Mouse (Mus musculus): ENCODE results near the gene Pde4d. TPM values are rescaled to one million over a fixed set of nuclear protein-coding genes. Genes with fewer than 3 reads are reported as not detected.

Pde4d gene
- polyA plus RNA-seq, 1 experiment, result 34.7 TPM

DNA sequence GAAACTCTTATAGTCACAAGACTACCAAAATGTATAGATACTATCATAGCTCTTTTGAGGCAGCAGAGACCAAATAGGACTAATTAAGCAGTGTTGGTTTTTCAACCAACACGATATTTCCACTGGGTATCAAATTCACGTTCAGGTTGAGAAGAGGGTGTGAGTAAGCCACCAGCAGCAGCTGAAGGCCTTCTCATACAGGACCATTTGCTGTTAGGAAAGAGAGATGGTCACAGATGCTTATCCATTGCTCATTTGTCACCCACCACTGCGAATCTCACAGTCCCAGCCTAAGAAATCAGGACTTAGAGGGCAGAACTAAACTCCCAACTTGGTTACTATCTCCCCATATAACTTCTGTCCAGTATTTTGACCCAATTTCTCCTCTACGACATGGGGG lies 1338.9 kb downstream of the Pde4d start:
- TF ChIP-seq CTCF (IDR thresholded peaks at IDR 0.05; ENCODE audit: extremely low read depth, insufficient read depth, low read length), result no peak
- no peak for TF ChIP-seq POLR2A (IDR thresholded peaks at IDR 0.05; ENCODE audit: extremely low read depth, insufficient read depth, low read length)
- Histone ChIP-seq H3K27ac (ENCODE audit: insufficient read depth, low read length) (no peak overlapping the region), H3K4me3 (ENCODE audit: insufficient read depth, low read length) (no peak overlapping the region)

DNA sequence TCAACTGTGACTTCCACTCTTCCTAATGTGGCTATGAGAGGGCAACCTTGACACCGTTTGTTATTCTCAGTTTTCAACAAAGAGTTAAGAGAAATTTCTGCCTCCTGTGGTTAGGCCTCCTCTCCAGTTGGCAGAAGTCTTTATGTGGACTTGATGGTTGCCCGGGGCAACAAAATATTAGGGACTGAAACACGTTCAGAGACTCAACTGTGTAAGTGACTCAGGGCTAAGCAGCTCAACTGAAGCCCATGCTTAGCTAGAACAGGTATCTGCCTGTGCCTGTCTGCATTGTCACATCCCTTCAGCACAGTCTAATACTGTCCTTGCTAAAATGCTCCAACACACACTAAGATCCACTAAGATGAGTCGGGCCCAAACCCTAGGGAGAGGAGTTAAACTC lies 1339.4 kb downstream of the Pde4d start:
- Histone ChIP-seq H3K4me1 (ENCODE audit: control insufficient read depth, insufficient read depth, low read length) (no peaks in the 10 kb centered on the region; the same call in 1 of the 2 replicates), H3K4me3 (ENCODE audit: insufficient read depth, low read length) (no peak overlapping the region), H3K27ac (ENCODE audit: insufficient read depth, low read length) (no peak overlapping the region)
- TF ChIP-seq POLR2A (IDR thresholded peaks at IDR 0.05; ENCODE audit: extremely low read depth, insufficient read depth, low read length), result no peak
- no peak for TF ChIP-seq CTCF (IDR thresholded peaks at IDR 0.05; ENCODE audit: extremely low read depth, insufficient read depth, low read length)

More for the DNA sequence above, 1338.9 kb downstream of the Pde4d start:
- no peaks in the 10 kb centered on the region; the same call in 1 of the 2 replicates for H3K4me1 ChIP-seq (ENCODE audit: control insufficient read depth, insufficient read depth, low read length)

DNA sequence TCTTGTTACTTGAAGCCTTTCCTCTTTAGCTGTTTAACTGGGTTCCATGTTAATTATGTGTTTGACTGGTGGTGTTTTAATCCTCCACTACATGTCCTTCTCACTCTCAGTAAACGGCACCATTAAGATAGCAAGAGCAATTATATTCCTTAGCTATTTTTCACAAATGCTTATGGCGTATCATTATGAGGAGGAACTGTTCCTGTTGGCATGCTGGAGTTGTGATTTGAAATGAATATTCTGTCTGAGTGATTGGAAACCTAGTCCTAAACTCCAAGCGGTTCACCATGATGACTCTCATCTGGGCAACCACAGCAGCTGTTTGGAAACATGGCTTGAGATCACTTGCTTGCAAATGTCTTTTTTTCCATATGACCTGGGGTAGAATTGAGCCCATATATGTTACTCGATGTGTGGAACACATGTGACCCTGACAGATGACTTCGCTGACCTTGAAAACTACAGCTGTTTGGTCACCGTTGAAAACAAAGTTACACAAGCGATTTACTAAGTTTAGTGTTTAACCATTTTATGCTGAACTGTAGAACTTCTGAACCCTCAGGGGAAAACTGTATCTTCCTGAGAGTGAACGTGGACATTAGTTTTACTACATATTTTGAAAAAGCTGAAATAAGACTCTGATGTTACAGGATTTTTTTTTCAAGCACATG lies 1340.4 kb downstream of the Pde4d start:
- no peak overlapping the region for H3K27ac ChIP-seq (ENCODE audit: insufficient read depth, low read length)
- no peaks in the 10 kb centered on the region; the same call in 1 of the 2 replicates for H3K4me1 ChIP-seq (ENCODE audit: control insufficient read depth, insufficient read depth, low read length)
- TF ChIP-seq CTCF (IDR thresholded peaks at IDR 0.05; ENCODE audit: extremely low read depth, insufficient read depth, low read length), result no peak
- H3K4me3 ChIP-seq (ENCODE audit: insufficient read depth, low read length), result no peak overlapping the region

DNA sequence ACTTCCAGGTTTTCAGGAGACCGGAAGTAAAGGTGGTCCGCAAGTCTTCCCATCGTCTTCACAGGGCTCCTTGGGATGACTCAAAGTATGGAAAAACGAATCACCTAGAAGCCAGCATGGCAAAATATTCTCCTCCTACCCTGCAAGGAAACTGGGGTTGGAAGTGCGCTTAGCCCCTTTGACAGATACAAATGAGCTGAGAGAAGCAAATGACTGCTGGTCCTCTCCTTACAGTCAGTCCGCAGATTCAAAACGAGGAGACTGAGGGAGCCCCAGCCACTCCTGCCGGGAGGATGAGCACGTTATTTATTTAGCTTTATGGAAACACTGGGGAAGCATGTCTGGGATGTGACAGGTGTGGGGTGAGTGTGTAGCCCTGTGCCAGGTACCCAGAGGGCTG lies 1344.2 kb downstream of the Pde4d start:
- H3K4me1 ChIP-seq (ENCODE audit: control insufficient read depth, insufficient read depth, low read length), result no peaks in the 10 kb centered on the region; the same call in 1 of the 2 replicates
- no peak for TF ChIP-seq CTCF (IDR thresholded peaks at IDR 0.05; ENCODE audit: extremely low read depth, insufficient read depth, low read length)
- no peak for TF ChIP-seq POLR2A (IDR thresholded peaks at IDR 0.05; ENCODE audit: extremely low read depth, insufficient read depth, low read length)
- H3K4me3 ChIP-seq (ENCODE audit: insufficient read depth, low read length), result no peak overlapping the region
- no peak overlapping the region for H3K27ac ChIP-seq (ENCODE audit: insufficient read depth, low read length)

DNA sequence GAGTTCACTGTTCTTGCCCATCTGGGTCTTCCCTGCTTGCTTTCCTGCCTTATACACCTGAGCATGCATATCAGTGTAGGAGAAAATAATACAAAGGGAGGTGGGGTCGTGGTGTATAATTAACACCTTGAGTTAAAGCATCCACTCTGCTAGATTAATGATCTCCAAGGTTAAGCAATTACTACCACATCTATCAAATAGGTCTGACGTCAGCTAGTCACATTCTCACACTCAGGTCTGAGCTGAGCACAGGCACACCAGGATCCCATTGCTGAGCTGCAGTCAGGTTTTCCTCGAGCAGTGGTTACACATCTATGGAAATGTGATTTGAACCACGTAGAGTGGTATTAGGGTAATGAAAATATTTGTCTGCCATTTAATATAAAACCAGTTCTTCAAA lies 1348.9 kb downstream of the Pde4d start:
- TF ChIP-seq POLR2A (IDR thresholded peaks at IDR 0.05; ENCODE audit: extremely low read depth, insufficient read depth, low read length) (no peak), CTCF (IDR thresholded peaks at IDR 0.05; ENCODE audit: extremely low read depth, insufficient read depth, low read length) (no peak)
- Histone ChIP-seq H3K4me1 (ENCODE audit: control insufficient read depth, insufficient read depth, low read length) (no peaks in the 10 kb centered on the region), H3K4me3 (ENCODE audit: insufficient read depth, low read length) (no peak overlapping the region), H3K27ac (ENCODE audit: insufficient read depth, low read length) (no peak overlapping the region)

DNA sequence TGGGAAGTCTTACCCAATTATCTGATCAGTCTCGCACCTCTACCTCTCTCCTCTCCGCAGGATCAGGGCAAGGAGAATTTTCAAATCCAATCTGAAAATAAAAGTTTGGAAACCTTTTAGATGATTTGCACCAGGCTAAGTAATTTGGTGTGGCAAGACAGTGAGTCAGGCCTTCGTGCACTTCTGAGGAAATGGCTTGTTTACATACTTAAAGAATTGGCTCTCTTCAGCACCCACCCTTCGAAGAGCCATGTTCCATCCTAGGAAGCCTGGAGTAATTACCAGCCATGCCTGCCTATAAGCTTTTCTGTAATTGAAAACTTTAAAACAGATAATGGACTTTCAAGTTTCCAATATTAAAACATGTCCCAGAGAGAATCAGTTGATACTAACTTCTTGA lies 1352.5 kb downstream of the Pde4d start:
- no peaks in the 10 kb centered on the region for H3K4me1 ChIP-seq (ENCODE audit: control insufficient read depth, insufficient read depth, low read length)
- no peak for TF ChIP-seq POLR2A (IDR thresholded peaks at IDR 0.05; ENCODE audit: extremely low read depth, insufficient read depth, low read length)
- no peak for TF ChIP-seq CTCF (IDR thresholded peaks at IDR 0.05; ENCODE audit: extremely low read depth, insufficient read depth, low read length)
- no peak overlapping the region for H3K27ac ChIP-seq (ENCODE audit: insufficient read depth, low read length)
- H3K4me3 ChIP-seq (ENCODE audit: insufficient read depth, low read length), result no peak overlapping the region

DNA sequence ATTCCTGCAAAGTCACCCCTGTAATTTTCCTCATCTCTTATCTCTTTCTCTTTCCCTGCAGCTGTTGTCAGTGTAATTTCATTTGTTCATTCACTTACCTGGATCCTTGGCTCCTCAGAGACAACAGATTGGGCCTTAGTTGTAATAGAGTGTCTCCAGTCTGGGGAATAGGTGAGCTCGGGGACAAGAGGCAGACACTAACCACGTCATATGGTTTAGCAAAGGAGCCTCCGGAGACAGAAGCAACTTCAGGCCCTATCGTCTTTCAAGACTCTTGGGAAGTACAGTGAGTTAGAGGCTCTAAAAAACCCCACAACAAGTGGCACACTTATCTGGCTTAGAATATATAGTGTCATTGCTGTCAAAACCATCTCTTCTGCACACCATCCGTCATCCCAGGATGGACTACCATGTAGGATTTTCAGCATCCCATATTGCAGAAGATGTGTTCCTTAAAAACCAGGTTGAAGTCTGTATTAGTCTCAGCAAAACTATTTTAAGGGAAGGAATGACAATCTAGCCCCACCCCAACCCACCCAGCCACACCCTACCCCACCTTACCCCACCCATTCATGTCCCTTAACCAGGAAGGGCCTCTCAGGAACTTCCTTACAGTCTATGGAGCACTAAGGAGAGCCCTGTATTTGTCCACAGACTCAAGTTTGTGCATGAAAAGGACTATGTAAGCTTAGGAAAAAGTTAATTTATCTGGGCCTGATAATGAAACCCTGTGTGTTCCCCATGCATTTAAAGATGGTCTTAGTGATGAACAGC lies 1356.6 kb downstream of the Pde4d start:
- no peak for TF ChIP-seq CTCF (IDR thresholded peaks at IDR 0.05; ENCODE audit: extremely low read depth, insufficient read depth, low read length)
- no peak for TF ChIP-seq POLR2A (IDR thresholded peaks at IDR 0.05; ENCODE audit: extremely low read depth, insufficient read depth, low read length)
- Histone ChIP-seq H3K4me3 (ENCODE audit: insufficient read depth, low read length) (no peak overlapping the region), H3K4me1 (ENCODE audit: control insufficient read depth, insufficient read depth, low read length) (no peaks in the 10 kb centered on the region), H3K27ac (ENCODE audit: insufficient read depth, low read length) (no peak overlapping the region)

DNA sequence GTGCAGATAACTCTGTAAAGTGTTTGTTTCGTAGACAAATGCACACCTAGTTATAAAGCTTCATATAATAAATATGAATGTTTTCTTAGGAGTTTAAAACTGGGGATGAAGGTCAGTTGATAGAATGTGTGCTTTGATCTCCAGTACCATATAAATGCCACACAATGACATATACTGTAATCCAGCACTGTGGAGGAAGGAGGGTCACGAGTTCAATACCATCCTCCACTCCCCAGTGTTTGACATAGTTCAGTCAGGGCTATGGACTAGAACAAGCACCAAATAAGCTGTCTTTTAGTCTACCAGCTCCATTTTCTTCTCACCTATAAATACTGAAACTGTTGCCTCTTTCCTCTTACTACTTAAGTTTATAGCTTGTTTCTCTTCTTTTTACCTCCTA lies 1357.3 kb downstream of the Pde4d start:
- no peak for TF ChIP-seq POLR2A (IDR thresholded peaks at IDR 0.05; ENCODE audit: extremely low read depth, insufficient read depth, low read length)
- no peak for TF ChIP-seq CTCF (IDR thresholded peaks at IDR 0.05; ENCODE audit: extremely low read depth, insufficient read depth, low read length)
- Histone ChIP-seq H3K4me3 (ENCODE audit: insufficient read depth, low read length) (no peak overlapping the region), H3K4me1 (ENCODE audit: control insufficient read depth, insufficient read depth, low read length) (no peaks in the 10 kb centered on the region), H3K27ac (ENCODE audit: insufficient read depth, low read length) (no peak overlapping the region)

DNA sequence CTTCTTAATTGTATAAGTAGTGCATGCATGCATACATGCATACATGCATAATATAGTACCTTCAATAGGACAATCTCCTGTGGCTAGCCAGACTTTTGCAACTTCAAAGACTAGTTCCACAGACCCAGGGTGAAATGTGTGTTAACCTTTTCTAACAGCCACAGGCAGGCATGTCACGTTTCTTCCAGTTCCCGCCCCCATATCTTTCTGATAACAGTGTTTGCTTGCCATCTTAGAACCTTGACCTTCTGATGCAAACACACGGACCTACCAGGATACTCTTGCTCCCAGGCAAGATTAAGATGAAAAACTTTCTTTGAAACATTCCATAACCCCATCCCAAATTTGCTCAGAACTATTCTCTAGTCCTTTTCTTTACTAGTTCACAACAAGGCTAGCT lies 1357.7 kb downstream of the Pde4d start:
- no peak overlapping the region for H3K27ac ChIP-seq (ENCODE audit: insufficient read depth, low read length)
- H3K4me1 ChIP-seq (ENCODE audit: control insufficient read depth, insufficient read depth, low read length), result no peaks in the 10 kb centered on the region
- H3K4me3 ChIP-seq (ENCODE audit: insufficient read depth, low read length), result no peak overlapping the region
- TF ChIP-seq POLR2A (IDR thresholded peaks at IDR 0.05; ENCODE audit: extremely low read depth, insufficient read depth, low read length) (no peak), CTCF (IDR thresholded peaks at IDR 0.05; ENCODE audit: extremely low read depth, insufficient read depth, low read length) (no peak)

DNA sequence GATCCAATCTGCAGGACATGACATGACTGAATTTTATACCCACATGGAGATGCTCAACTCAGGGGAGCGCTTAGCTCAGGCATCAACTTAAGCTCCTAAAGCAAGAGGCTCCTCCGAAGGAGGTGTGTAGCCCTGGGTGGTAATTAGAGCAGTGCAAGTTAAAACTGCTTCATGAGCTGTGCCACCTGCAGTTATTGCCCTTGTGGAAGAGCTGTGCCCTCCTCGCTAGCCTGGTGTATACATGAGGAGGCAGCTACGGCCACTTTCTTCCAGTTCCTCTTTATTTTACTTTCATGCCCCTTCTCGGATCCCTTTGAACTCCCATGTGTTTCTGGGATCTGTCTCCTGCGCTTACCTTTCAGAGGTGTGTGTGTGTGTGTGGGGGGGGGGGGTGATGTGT lies 1358.3 kb downstream of the Pde4d start:
- no peaks in the 10 kb centered on the region for H3K4me1 ChIP-seq (ENCODE audit: control insufficient read depth, insufficient read depth, low read length)
- H3K4me3 ChIP-seq (ENCODE audit: insufficient read depth, low read length), result no peak overlapping the region
- H3K27ac ChIP-seq (ENCODE audit: insufficient read depth, low read length), result no peak overlapping the region
- TF ChIP-seq CTCF (IDR thresholded peaks at IDR 0.05; ENCODE audit: extremely low read depth, insufficient read depth, low read length) (no peak), POLR2A (IDR thresholded peaks at IDR 0.05; ENCODE audit: extremely low read depth, insufficient read depth, low read length) (no peak)
